Mouse (Mus musculus) MEL (cell line): Measurements from ENCODE around the gene Ctnna2. TPM values are rescaled to one million over a fixed set of nuclear protein-coding genes. Genes with fewer than 3 reads are reported as not detected.

Experiments
- DNase-seq: peaks from one replicate; pipeline ENCODE4 v3.0.0; 2011; ENCODE audit warnings: low read depth, low spot score
- H3K27ac ChIP-seq: 2 replicates; pipeline ENCODE4 v1.5.1; 2012; ENCODE audit warnings: low read depth, mild to moderate bottlenecking, control low read depth, low read length, moderate library complexity; ENCODE audit not compliant: control insufficient read depth
- H3K27me3 ChIP-seq, 2 experiments: fragments of 150-350 bp in 1 of 2; sonication (generic) in 1 of 2; 2 replicates each; pipeline ENCODE4 v1.6.1; 2012; ENCODE audit warnings: low read length in 2 of 2, mild to moderate bottlenecking in 2 of 2, improper control_type of control experiment in 1 of 2, moderate library complexity in 1 of 2; ENCODE audit not compliant: insufficient read depth in 2 of 2, control insufficient read depth in 1 of 2
- H3K36me3 ChIP-seq, 2 experiments: 2 replicates each; pipeline ENCODE4 v1.6.1; 2012 to 2014; ENCODE audit warnings: low read length in 2 of 2, improper control_type of control experiment in 1 of 2, inconsistent platforms in 1 of 2, mild to moderate bottlenecking in 1 of 2; ENCODE audit not compliant: insufficient read depth in 2 of 2, control insufficient read depth in 1 of 2
- H3K4me1 ChIP-seq, 2 experiments: fragments of 150-350 bp in 1 of 2; sonication (generic) in 1 of 2; 2 replicates each; pipeline ENCODE4 v1.6.1; 2012; ENCODE audit warnings: low read length in 2 of 2, improper control_type of control experiment in 1 of 2, mild to moderate bottlenecking in 1 of 2; ENCODE audit not compliant: insufficient read depth in 2 of 2, control insufficient read depth in 1 of 2
- H3K4me3 ChIP-seq, 2 experiments: fragments of 150-350 bp in 1 of 2; sonication (generic) in 1 of 2; 2 replicates each; pipeline ENCODE4 v1.5.1; 2012; ENCODE audit warnings: low read depth in 2 of 2, low read length in 2 of 2, mild to moderate bottlenecking in 2 of 2, moderate library complexity in 2 of 2, control low read depth in 1 of 2, improper control_type of control experiment in 1 of 2; ENCODE audit not compliant: control insufficient read depth in 1 of 2, insufficient read depth in 1 of 2
- H3K79me2 ChIP-seq: 2 replicates; pipeline ENCODE4 v1.6.1; 2012; ENCODE audit warnings: mild to moderate bottlenecking, low read length, moderate library complexity; ENCODE audit not compliant: control insufficient read depth, poor library complexity, insufficient read depth
- H3K9ac ChIP-seq: 2 replicates; pipeline ENCODE4 v1.6.1; 2012; ENCODE audit warnings: low read depth, mild to moderate bottlenecking, control low read depth, low read length, moderate library complexity; ENCODE audit not compliant: control insufficient read depth, poor library complexity, severe bottlenecking
- H3K9me3 ChIP-seq: fragments of 150-350 bp; sonication (generic); replicated peaks from 2 replicates; pipeline ENCODE4 v1.6.1; 2012; ENCODE audit warnings: mild to moderate bottlenecking, low read length, improper control_type of control experiment, moderate library complexity; ENCODE audit not compliant: insufficient read depth
- CHD2 ChIP-seq: IDR thresholded peaks from 2 replicates; pipeline ENCODE4 v1.6.1; 2011; ENCODE audit warnings: low read length, improper control_type of control experiment
- E2F4 ChIP-seq: IDR thresholded peaks from 2 replicates; pipeline ENCODE4 v1.6.1; 2011; ENCODE audit warnings: low read depth, low read length, improper control_type of control experiment, borderline replicate concordance
- EP300 ChIP-seq, 2 experiments: IDR thresholded peaks; 2 replicates each; pipeline ENCODE4 v1.6.1; 2011; ENCODE audit warnings: improper control_type of control experiment in 2 of 2, low read length in 2 of 2, low read depth in 1 of 2, mild to moderate bottlenecking in 1 of 2
- GABPA ChIP-seq: IDR thresholded peaks from 2 replicates; pipeline ENCODE4 v1.6.1; 2012; ENCODE audit warnings: low read depth, mild to moderate bottlenecking, inconsistent platforms, low read length, improper control_type of control experiment, moderate library complexity
- HCFC1 ChIP-seq: IDR thresholded peaks from 2 replicates; pipeline ENCODE4 v1.6.1; 2012; ENCODE audit warnings: low read depth, mild to moderate bottlenecking, inconsistent platforms, low read length, improper control_type of control experiment, moderate library complexity
- JUND ChIP-seq: IDR thresholded peaks from 2 replicates; pipeline ENCODE4 v1.6.1; 2011; ENCODE audit warnings: low read depth, mild to moderate bottlenecking, improper control_type of control experiment, low read length
- KAT2A ChIP-seq: conservative IDR thresholded peaks from 2 replicates; pipeline ENCODE4 v1.6.1; 2012; ENCODE audit warnings: low read depth, low read length, improper control_type of control experiment, inconsistent platforms
- MAFK ChIP-seq: IDR thresholded peaks from 2 replicates; pipeline ENCODE4 v1.6.1; 2011; ENCODE audit warnings: low read depth, mild to moderate bottlenecking, low read length, improper control_type of control experiment, borderline replicate concordance
- MAZ ChIP-seq: IDR thresholded peaks from 2 replicates; pipeline ENCODE4 v1.6.1; 2012; ENCODE audit warnings: low read depth, mild to moderate bottlenecking, inconsistent platforms, low read length, improper control_type of control experiment
- MXI1 ChIP-seq: IDR thresholded peaks from 2 replicates; pipeline ENCODE4 v1.6.1; 2011; ENCODE audit warnings: mild to moderate bottlenecking, low read depth, low read length, improper control_type of control experiment
- MYB ChIP-seq: IDR thresholded peaks from 2 replicates; pipeline ENCODE4 v1.6.1; 2011; ENCODE audit warnings: mild to moderate bottlenecking, low read depth, low read length, improper control_type of control experiment
- MYC ChIP-seq: IDR thresholded peaks from 2 replicates; pipeline ENCODE4 v1.6.1; 2011; ENCODE audit warnings: low read depth, mild to moderate bottlenecking, low read length, improper control_type of control experiment, moderate library complexity
- POLR2A ChIP-seq, 2 experiments: IDR thresholded peaks; 2 replicates each; pipeline ENCODE4 v1.6.1; 2011 to 2012; ENCODE audit warnings: low read length in 2 of 2, mild to moderate bottlenecking in 2 of 2, control low read depth in 1 of 2, improper control_type of control experiment in 1 of 2, low read depth in 1 of 2, moderate library complexity in 1 of 2; ENCODE audit not compliant: control insufficient read depth in 1 of 2, insufficient read depth in 1 of 2, poor library complexity in 1 of 2
- POLR2AphosphoS5 ChIP-seq: IDR thresholded peaks from 2 replicates; pipeline ENCODE4 v1.6.1; 2012; ENCODE audit warnings: low read depth, borderline replicate concordance, mild to moderate bottlenecking, inconsistent platforms, low read length, moderate library complexity, mixed read lengths
- RAD21 ChIP-seq: IDR thresholded peaks from 2 replicates; pipeline ENCODE4 v1.6.1; 2011; ENCODE audit warnings: mild to moderate bottlenecking, low read depth, low read length, improper control_type of control experiment
- RCOR1 ChIP-seq: IDR thresholded peaks from 2 replicates; pipeline ENCODE4 v1.6.1; 2012; ENCODE audit warnings: low read depth, mild to moderate bottlenecking, inconsistent platforms, low read length, improper control_type of control experiment
- SIN3A ChIP-seq: IDR thresholded peaks from 2 replicates; pipeline ENCODE4 v1.6.1; 2012; ENCODE audit warnings: low read length, improper control_type of control experiment, inconsistent platforms
- TAL1 ChIP-seq: IDR thresholded peaks from 2 replicates; pipeline ENCODE4 v1.6.1; 2012; ENCODE audit warnings: mild to moderate bottlenecking, inconsistent platforms, low read length, moderate library complexity, mixed read lengths
- TBP ChIP-seq: IDR thresholded peaks from 2 replicates; pipeline ENCODE4 v1.8.0; 2011; ENCODE audit warnings: low read depth, low read length, improper control_type of control experiment
- TCF12 ChIP-seq: IDR thresholded peaks from 2 replicates; pipeline ENCODE4 v1.6.1; 2014; ENCODE audit warnings: low read depth, mild to moderate bottlenecking, inconsistent platforms, low read length, improper control_type of control experiment, moderate library complexity
- USF2 ChIP-seq, 2 experiments: IDR thresholded peaks; 2 replicates each; pipeline ENCODE4 v1.6.1; 2011 to 2012; ENCODE audit warnings: improper control_type of control experiment in 2 of 2, low read length in 2 of 2, borderline replicate concordance in 1 of 2, inconsistent platforms in 1 of 2, low read depth in 1 of 2, mild to moderate bottlenecking in 1 of 2; ENCODE audit not compliant: insufficient read depth in 1 of 2
- ZC3H11A ChIP-seq: IDR thresholded peaks from 2 replicates; pipeline ENCODE4 v1.6.1; 2012; ENCODE audit warnings: low read depth, mild to moderate bottlenecking, inconsistent platforms, low read length, improper control_type of control experiment
- polyA plus RNA-seq, 2 experiments: library from polyadenylated mRNA; stranded (reverse) in 1 of 2; unstranded in 1 of 2; fragments of >175 nt in 1 of 2; fragments of >200 nt in 1 of 2; gene quantifications; 2 replicates each; pipeline versions ENCODE4 v1.2.1 to v1.2.4; 2012; ENCODE audit warnings: low replicate concordance in 2 of 2, low read depth in 1 of 2; ENCODE audit not compliant: insufficient read length in 2 of 2, insufficient read depth in 1 of 2, missing spikeins in 1 of 2
- total RNA-seq: library from RNA; depleted of rRNA; stranded (reverse); fragments of 300-350 nt; gene quantifications from 2 replicates; pipeline ENCODE4 v1.2.3, GENCODE M21; 2012

Gene Ctnna2
- total and polyA plus RNA-seq, 3 experiments = not detected

- TF ChIP-seq GABPA (no peak), SIN3A (no peak), CHD2 (no peak), MYB (no peak), RCOR1 (no peak), TBP (no peak), EP300 (IDR thresholded peaks at IDR 0.05; ENCODE audit: low read depth in 1 of 2, low read length in 2 of 2) (no peak), MXI1 (no peak), TCF12 (no peak), MAFK (no peak), HCFC1 (no peak), POLR2A (IDR thresholded peaks at IDR 0.05; ENCODE audit: control insufficient read depth in 1 of 2, insufficient read depth in 1 of 2, low read depth in 1 of 2, low read length in 2 of 2, poor library complexity in 1 of 2) (no peak), E2F4 (no peak), POLR2AphosphoS5 (no peak), ZC3H11A (no peak), MYC (no peak), KAT2A (no peak), JUND (no peak), TAL1 (no peak)
- H3K27me3 ChIP-seq = no peaks in the 10 kb centered on the region
- H3K9me3 ChIP-seq = no peaks in the 10 kb centered on the region
- no peaks in the 10 kb centered on the region for H3K4me1 ChIP-seq
- no peak for DNase-seq
- no peak overlapping the region for H3K9ac ChIP-seq
- H3K4me3 ChIP-seq = no peak overlapping the region
- H3K27ac ChIP-seq = no peak overlapping the region
- no peaks in the 10 kb centered on the region for H3K36me3 ChIP-seq
- H3K79me2 ChIP-seq = no peaks in the 10 kb centered on the region
These were observed 162.4 kb downstream of the Ctnna2 start for GRCm38 (mm10) chr6:77817116-77817515.

DNA sequence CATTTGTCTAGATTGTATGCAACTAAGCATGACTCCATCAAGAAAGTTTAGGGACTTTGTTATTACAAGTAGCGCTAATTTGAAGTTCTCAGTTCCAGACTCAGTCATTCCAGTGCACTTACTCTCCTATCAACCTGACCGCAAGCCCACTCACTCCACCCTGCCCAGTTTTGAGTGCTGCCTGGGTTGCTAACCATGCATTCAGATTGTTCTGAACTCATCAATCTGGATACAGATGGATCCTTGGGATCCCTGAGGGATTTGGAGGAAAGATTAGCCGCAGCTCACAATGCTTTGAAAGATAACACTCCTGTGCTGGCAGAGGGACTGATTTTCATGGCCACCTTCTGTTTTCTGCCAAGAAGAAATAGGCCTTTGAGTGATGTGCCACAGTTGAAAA is 168.5 kb downstream of the Ctnna2 start:
- Histone ChIP-seq H3K9me3 (no peaks in the 10 kb centered on the region), H3K79me2 (no peaks in the 10 kb centered on the region), H3K4me3 (no peak overlapping the region), H3K36me3 (no peaks in the 10 kb centered on the region), H3K27me3 (no peaks in the 10 kb centered on the region), H3K27ac (no peak overlapping the region), H3K4me1 (no peaks in the 10 kb centered on the region), H3K9ac (no peak overlapping the region)
- DNase-seq = no peak
- TF ChIP-seq MAZ (no peak), USF2 (IDR thresholded peaks at IDR 0.05; ENCODE audit: borderline replicate concordance in 1 of 2, insufficient read depth in 1 of 2, low read depth in 1 of 2, low read length in 2 of 2) (no peak), RAD21 (no peak), HCFC1 (no peak)
